Mouse (Mus musculus): Measurements from ENCODE around the gene Golga3. TPM values are rescaled to one million over a fixed set of nuclear protein-coding genes. Genes with fewer than 3 reads are reported as not detected.

The Golga3 gene
- total and polyA plus RNA-seq, 2 experiments = 5.4 to 11.6 TPM

DNA sequence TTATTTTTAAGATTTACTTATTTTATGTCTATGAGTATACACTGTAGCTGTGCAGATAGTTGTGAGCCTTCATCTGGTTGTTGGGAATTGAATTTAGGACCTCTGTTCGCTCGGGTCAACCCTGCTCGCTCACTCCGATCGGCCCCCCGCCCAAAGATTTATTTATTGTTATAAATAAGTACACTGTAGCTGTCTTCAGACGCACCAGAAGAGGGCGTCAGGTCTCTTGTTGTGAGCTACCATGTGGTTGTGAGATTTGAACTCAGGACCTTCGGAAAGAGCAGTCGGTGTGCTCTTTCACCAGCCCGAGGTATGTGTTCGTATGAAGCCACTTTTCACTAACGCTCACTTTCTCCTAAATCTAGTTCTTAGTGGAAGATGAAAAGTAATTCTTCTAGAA lies 55.1 kb downstream of the Golga3 start:
- no peak overlapping the region for H3K27ac ChIP-seq (replicated peaks; ENCODE audit: insufficient read depth, low read depth, low read length)
- WGBS = 37% methylated on average over 13 of the region's 13 CpGs
- H3K4me3 ChIP-seq (ENCODE audit: insufficient read depth, low read depth, low read length) = peak overlapping the region; percentile 37
- H3K36me3 ChIP-seq (ENCODE audit: control insufficient read depth, insufficient read depth, low read length) = peaks cover 10% of the 10 kb centered on the region
- DNase-seq (ENCODE audit: extremely low read depth, low read depth, low spot score) = peak; percentile 17
- TF ChIP-seq POLR2A (IDR thresholded peaks at IDR 0.05; ENCODE audit: extremely low read depth, insufficient read depth, low read length) = no peak
- no peak for TF ChIP-seq CTCF (IDR thresholded peaks at IDR 0.05; ENCODE audit: low read depth, low read length)
- peaks cover 7% of the 10 kb centered on the region; the same call in 1 of the 2 replicates for H3K79me2 ChIP-seq (ENCODE audit: control insufficient read depth, insufficient read depth, low read length)
- H3K9ac ChIP-seq (ENCODE audit: low read depth, low read length) = no peak overlapping the region
- H3K27me3 ChIP-seq (ENCODE audit: control insufficient read depth, insufficient read depth, low read length) = no peaks in the 10 kb centered on the region
- peaks cover 8% of the 10 kb centered on the region for H3K4me1 ChIP-seq (ENCODE audit: control insufficient read depth, insufficient read depth, low read length)

DNA sequence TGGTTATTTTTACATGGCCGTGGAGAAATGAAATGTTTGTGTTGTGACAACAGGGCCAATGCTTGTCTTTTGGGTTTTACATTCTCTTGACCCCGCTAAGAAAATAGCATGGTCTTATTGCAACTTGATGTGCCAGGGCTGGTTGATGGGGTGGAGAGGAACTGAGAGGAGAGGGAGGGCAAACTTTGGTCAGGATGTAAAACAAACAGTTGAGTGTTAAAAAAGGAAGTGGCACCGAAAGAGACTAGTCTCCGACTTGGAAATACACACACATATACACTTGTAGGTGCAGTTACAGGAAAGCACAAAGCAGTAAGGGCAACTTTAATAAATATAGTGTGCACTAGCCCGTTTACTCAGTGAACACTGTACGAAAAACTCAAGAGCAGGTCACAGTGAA lies 55.8 kb downstream of the Golga3 start:
- 45% methylated on average over 6 of the region's 6 CpGs for WGBS
- Histone ChIP-seq H3K36me3 (ENCODE audit: control insufficient read depth, insufficient read depth, low read length) (peaks cover 14% of the 10 kb centered on the region), H3K9ac (ENCODE audit: low read depth, low read length) (no peak overlapping the region), H3K4me1 (ENCODE audit: control insufficient read depth, insufficient read depth, low read length) (peaks cover 8% of the 10 kb centered on the region), H3K27ac (replicated peaks; ENCODE audit: insufficient read depth, low read depth, low read length) (no peak overlapping the region), H3K27me3 (ENCODE audit: control insufficient read depth, insufficient read depth, low read length) (no peaks in the 10 kb centered on the region), H3K4me3 (ENCODE audit: insufficient read depth, low read depth, low read length) (no peak overlapping the region), H3K79me2 (ENCODE audit: control insufficient read depth, insufficient read depth, low read length) (peaks cover 7% of the 10 kb centered on the region; the same call in 1 of the 2 replicates)
- no peak for DNase-seq (ENCODE audit: extremely low read depth, low read depth, low spot score)
- no peak for TF ChIP-seq POLR2A (IDR thresholded peaks at IDR 0.05; ENCODE audit: extremely low read depth, insufficient read depth, low read length)
- TF ChIP-seq CTCF (IDR thresholded peaks at IDR 0.05; ENCODE audit: low read depth, low read length) = no peak

DNA sequence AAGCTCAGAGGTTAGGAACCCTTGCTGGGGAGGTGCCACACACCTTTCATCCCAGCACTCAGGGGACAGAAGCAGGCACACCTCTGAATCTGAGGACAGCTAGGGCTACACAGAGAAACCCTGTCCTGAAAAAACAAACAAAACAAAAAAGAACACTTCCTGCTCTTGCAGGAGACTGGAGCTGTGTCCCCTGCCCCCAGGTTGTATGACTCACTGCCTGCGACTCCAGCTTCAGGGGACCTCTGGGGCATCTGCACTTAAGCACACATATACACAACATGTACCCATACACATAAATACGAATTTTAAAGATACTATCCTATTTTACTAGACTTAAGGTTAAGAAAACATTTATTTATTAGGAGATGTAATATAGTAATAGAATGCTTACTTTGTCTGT lies 67.6 kb downstream of the Golga3 start:
- 72% methylated on average over 2 of the region's 2 CpGs for WGBS
- H3K4me3 ChIP-seq (ENCODE audit: insufficient read depth, low read depth, low read length) = no peak overlapping the region
- no peaks in the 10 kb centered on the region for H3K27me3 ChIP-seq (ENCODE audit: control insufficient read depth, insufficient read depth, low read length)
- H3K79me2 ChIP-seq (ENCODE audit: control insufficient read depth, insufficient read depth, low read length) = no peaks in the 10 kb centered on the region
- DNase-seq (ENCODE audit: extremely low read depth, low read depth, low spot score) = no peak
- TF ChIP-seq POLR2A (IDR thresholded peaks at IDR 0.05; ENCODE audit: extremely low read depth, insufficient read depth, low read length) (no peak), CTCF (IDR thresholded peaks at IDR 0.05; ENCODE audit: low read depth, low read length) (no peak)
- H3K4me1 ChIP-seq (ENCODE audit: control insufficient read depth, insufficient read depth, low read length) = no peaks in the 10 kb centered on the region
- no peak overlapping the region for H3K9ac ChIP-seq (ENCODE audit: low read depth, low read length)
- peaks cover 63% of the 10 kb centered on the region for H3K36me3 ChIP-seq (ENCODE audit: control insufficient read depth, insufficient read depth, low read length)
- H3K27ac ChIP-seq (replicated peaks; ENCODE audit: insufficient read depth, low read depth, low read length) = no peak overlapping the region

DNA sequence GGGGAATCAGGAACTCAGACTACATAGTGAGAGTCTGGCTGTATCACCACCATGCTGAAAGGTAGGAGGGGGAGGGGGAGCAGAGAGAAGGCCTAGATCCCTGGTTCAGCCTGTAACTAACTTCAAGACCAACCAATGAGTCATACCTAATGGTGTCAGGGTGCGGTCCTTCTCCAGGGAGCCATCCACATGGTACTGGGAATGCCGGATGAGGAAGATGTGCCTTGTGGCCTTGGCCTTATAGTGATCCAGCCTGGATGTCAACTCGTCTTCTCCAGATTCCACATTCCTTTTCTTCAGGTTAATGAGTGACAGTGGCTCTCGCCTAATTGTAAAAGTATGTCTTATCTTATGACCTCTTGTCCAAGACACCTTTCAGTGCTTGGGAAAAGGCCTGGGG lies 90.4 kb downstream of the Golga3 start:
- no peak overlapping the region for H3K4me3 ChIP-seq (ENCODE audit: insufficient read depth, low read depth, low read length)
- no peaks in the 10 kb centered on the region for H3K27me3 ChIP-seq (ENCODE audit: control insufficient read depth, insufficient read depth, low read length)
- peaks cover 25% of the 10 kb centered on the region for H3K36me3 ChIP-seq (ENCODE audit: control insufficient read depth, insufficient read depth, low read length)
- 88% methylated on average over 4 of the region's 4 CpGs for WGBS
- H3K9ac ChIP-seq (ENCODE audit: low read depth, low read length) = no peak overlapping the region
- H3K79me2 ChIP-seq (ENCODE audit: control insufficient read depth, insufficient read depth, low read length) = peaks cover 12% of the 10 kb centered on the region; the same call in 1 of the 2 replicates
- H3K4me1 ChIP-seq (ENCODE audit: control insufficient read depth, insufficient read depth, low read length) = peaks cover 5% of the 10 kb centered on the region
- H3K27ac ChIP-seq (replicated peaks; ENCODE audit: insufficient read depth, low read depth, low read length) = no peak overlapping the region
- TF ChIP-seq POLR2A (IDR thresholded peaks at IDR 0.05; ENCODE audit: extremely low read depth, insufficient read depth, low read length) (no peak), CTCF (IDR thresholded peaks at IDR 0.05; ENCODE audit: low read depth, low read length) (no peak)
- DNase-seq (ENCODE audit: extremely low read depth, low read depth, low spot score) = no peak

- Histone ChIP-seq H3K27ac (replicated peaks; ENCODE audit: insufficient read depth, low read depth, low read length) (peak within 1 kb of the TSS; percentile 15; the same call in 1 of the 2 replicates), H3K36me3 (ENCODE audit: control insufficient read depth, insufficient read depth, low read length) (peaks cover 25% of the 10 kb centered on the region), H3K9ac (ENCODE audit: low read depth, low read length) (peak within 1 kb of the TSS; percentile 88), H3K27me3 (ENCODE audit: control insufficient read depth, insufficient read depth, low read length) (no peaks in the 10 kb centered on the region), H3K4me1 (ENCODE audit: control insufficient read depth, insufficient read depth, low read length) (peaks cover 5% of the 10 kb centered on the region), H3K79me2 (ENCODE audit: control insufficient read depth, insufficient read depth, low read length) (peaks cover 12% of the 10 kb centered on the region; the same call in 1 of the 2 replicates), H3K4me3 (ENCODE audit: insufficient read depth, low read depth, low read length) (peak within 1 kb of the TSS; percentile 90)
- TF ChIP-seq CTCF (IDR thresholded peaks at IDR 0.05; ENCODE audit: low read depth, low read length) = peak; percentile 78
- TF ChIP-seq POLR2A (IDR thresholded peaks at IDR 0.05; ENCODE audit: extremely low read depth, insufficient read depth, low read length) = peak; percentile 52; the same call in 1 of the 2 replicates
- under 1% methylated on average over 66 of the region's 66 CpGs for WGBS
- peak; percentile 68 for DNase-seq (ENCODE audit: extremely low read depth, low read depth, low spot score)
Measured at GRCm38 (mm10) chr5:110269141-110270101, 92.9 kb downstream of the Golga3 start, which contains the start of gene Pgam5. TSS of gene Pgam5 (minus strand) at chr5:110269913.

All from liver, adult 2 months (tissue).